Comparison of ENCODE assay signal across 8 mouse cellular contexts in genomic region chr6:50545412-50546043, GRCm38 (mm10). TPM values are rescaled to one million over a fixed set of nuclear protein-coding genes. Genes with fewer than 3 reads are reported as not detected.
DNase-seq lines count a peak whose midpoint lies in the region; ATAC-seq and TF ChIP-seq lines count a peak whose summit lies in the region.

No protein-coding gene starts in this region.

- TF ChIP-seq EP300 in lung, postnatal 0 days (IDR thresholded peaks at IDR 0.05) = no peak

- 22% methylated on average over 10 of the region's 10 CpGs for WGBS in embryonic facial prominence, embryonic 14.5 days
- 24% methylated on average over 10 of the region's 10 CpGs for WGBS in hindbrain, postnatal 0 days
- WGBS in lung, postnatal 0 days = 17% methylated on average over 10 of the region's 10 CpGs

- no peaks in the 10 kb centered on the region for H3K9me3 ChIP-seq in embryonic facial prominence, embryonic 14.5 days (ENCODE audit: control insufficient read depth, low read length)
- no peaks in the 10 kb centered on the region for H3K9me3 ChIP-seq in hindbrain, postnatal 0 days (ENCODE audit: low read length)
- H3K9me3 ChIP-seq in lung, postnatal 0 days (ENCODE audit: low read length) = no peaks in the 10 kb centered on the region

- peak overlapping the region; percentile 5; the same call in 1 of the 2 replicates for H3K4me2 ChIP-seq in embryonic facial prominence, embryonic 14.5 days (ENCODE audit: low read depth, low read length)
- H3K4me2 ChIP-seq in hindbrain, postnatal 0 days (ENCODE audit: low read depth, low read length) = no peak overlapping the region
- H3K4me2 ChIP-seq in lung, postnatal 0 days (replicated peaks; ENCODE audit: low read depth, low read length) = no peak overlapping the region

- H3K27ac ChIP-seq in embryonic facial prominence, embryonic 14.5 days (replicated peaks; ENCODE audit: low read depth, low read length) = no peak overlapping the region
- H3K27ac ChIP-seq in hindbrain, postnatal 0 days = no peak overlapping the region
- no peak overlapping the region for H3K27ac ChIP-seq in lung, postnatal 0 days (ENCODE audit: low read length)

- DNase-seq in right cerebral cortex, adult 18-20 months = peak; percentile 42
- DNase-seq in right cerebral cortex, postnatal 25 days = no peak
- DNase-seq in T-cell, adult 2 months (ENCODE audit: low spot score) = peak; percentile 57
- DNase-seq in embryonic facial prominence, embryonic 14.5 days (ENCODE audit: low spot score) = peak; percentile 83
- peak; percentile 77 for DNase-seq in hindbrain, postnatal 0 days (ENCODE audit: low spot score)
- DNase-seq in lung, postnatal 0 days (ENCODE audit: low spot score) = peak; percentile 90
- DNase-seq in gastrocnemius, postnatal 4 days (ENCODE audit: low spot score in 2 of 2) = no peak

- ATAC-seq in embryonic facial prominence, embryonic 14.5 days (ENCODE audit: low read depth) = 0 out of 2 replicates have a peak, but pooled peaks have one; percentile 26
- ATAC-seq in hindbrain, postnatal 0 days = peak; percentile 78; the same call in 1 of the 2 replicates
- peak; percentile 85 for ATAC-seq in lung, postnatal 0 days
- peak; percentile 81 for ATAC-seq in neutrophil, adult 5-6 weeks (ENCODE audit: extremely low read depth, insufficient number of reproducible peaks, low FRiP score, poor library complexity, severe bottlenecking)

- H3K4me3 ChIP-seq in embryonic facial prominence, embryonic 14.5 days (ENCODE audit: low read depth, low read length) = no peak overlapping the region
- no peak overlapping the region for H3K4me3 ChIP-seq in hindbrain, postnatal 0 days (ENCODE audit: low read length)
- no peak overlapping the region for H3K4me3 ChIP-seq in lung, postnatal 0 days (ENCODE audit: low read depth, low read length)

- H3K9ac ChIP-seq in embryonic facial prominence, embryonic 14.5 days (ENCODE audit: low read depth, low read length) = no peak overlapping the region
- no peak overlapping the region for H3K9ac ChIP-seq in hindbrain, postnatal 0 days (replicated peaks; ENCODE audit: low read length)
- no peak overlapping the region for H3K9ac ChIP-seq in lung, postnatal 0 days (replicated peaks; ENCODE audit: low read depth)

- peak; percentile 86 for TF ChIP-seq CTCF in hindbrain, postnatal 0 days (IDR thresholded peaks at IDR 0.05; ENCODE audit: low read depth)
- TF ChIP-seq CTCF in lung, postnatal 0 days (IDR thresholded peaks at IDR 0.05) = peak; percentile 85

- H3K4me1 ChIP-seq in embryonic facial prominence, embryonic 14.5 days (ENCODE audit: control insufficient read depth, insufficient read depth, low read length) = no peaks in the 10 kb centered on the region
- no peaks in the 10 kb centered on the region for H3K4me1 ChIP-seq in hindbrain, postnatal 0 days (ENCODE audit: insufficient read depth, low read length)
- H3K4me1 ChIP-seq in lung, postnatal 0 days (ENCODE audit: insufficient read depth, low read depth, low read length) = no peaks in the 10 kb centered on the region

- no peaks in the 10 kb centered on the region for H3K27me3 ChIP-seq in embryonic facial prominence, embryonic 14.5 days (replicated peaks; ENCODE audit: control insufficient read depth, insufficient read depth, low read length)
- H3K27me3 ChIP-seq in hindbrain, postnatal 0 days (ENCODE audit: insufficient read depth, low read length) = no peaks in the 10 kb centered on the region
- no peaks in the 10 kb centered on the region for H3K27me3 ChIP-seq in lung, postnatal 0 days (replicated peaks; ENCODE audit: insufficient read depth, low read length)

- no peaks in the 10 kb centered on the region for H3K36me3 ChIP-seq in embryonic facial prominence, embryonic 14.5 days (ENCODE audit: control insufficient read depth, insufficient read depth, low read length)
- no peaks in the 10 kb centered on the region for H3K36me3 ChIP-seq in hindbrain, postnatal 0 days (ENCODE audit: insufficient read depth, low read length)
- no peaks in the 10 kb centered on the region for H3K36me3 ChIP-seq in lung, postnatal 0 days (ENCODE audit: insufficient read depth, low read length)

RNA-seq across cellular contexts. Expression of gene Cycs, which starts 20.8 kb away (rescaled TPM):
- 58.1 and 70.1 TPM in 2 replicates for polyA plus RNA-seq in embryonic facial prominence, embryonic 14.5 days (2014; fragmentation: Nextera tagmentation; extraction: Ambion mirVana)
- total RNA-seq in hindbrain, postnatal 0 days (2014; rRNA removed) = 24.5 and 25.6 TPM in 2 replicates
- polyA plus RNA-seq in hindbrain, postnatal 0 days (2015; fragmentation: Nextera tagmentation; extraction: Ambion mirVana) = 94.0 TPM in 2 replicates
- polyA plus RNA-seq in lung, postnatal 0 days (2015; fragmentation: Nextera tagmentation; extraction: Ambion mirVana) = 37.1 and 39.3 TPM in 2 replicates
- 44.1 and 49.5 TPM in 2 replicates for total RNA-seq in neutrophil, adult 5-6 weeks (2017)
- total RNA-seq in gastrocnemius, postnatal 4 days (2021) = 10 to 100 TPM; 43.5 to 51.8 TPM

RNA-seq across cellular contexts. Expression of gene 4921507P07Rik, which starts 50.9 kb away (rescaled TPM):
- polyA plus RNA-seq in embryonic facial prominence, embryonic 14.5 days (2014; fragmentation: Nextera tagmentation; extraction: Ambion mirVana) = 0.65 and 0.96 TPM in 2 replicates
- total RNA-seq in hindbrain, postnatal 0 days (2014; rRNA removed) = 2.0 and 3.1 TPM in 2 replicates
- polyA plus RNA-seq in hindbrain, postnatal 0 days (2015; fragmentation: Nextera tagmentation; extraction: Ambion mirVana) = 2.6 and 3.4 TPM in 2 replicates
- polyA plus RNA-seq in lung, postnatal 0 days (2015; fragmentation: Nextera tagmentation; extraction: Ambion mirVana) = 0.38 and 0.63 TPM in 2 replicates
- 0.35 and 0.98 TPM in 2 replicates for total RNA-seq in neutrophil, adult 5-6 weeks (2017)
- under 1 TPM; 0.10 to 0.32 TPM for total RNA-seq in gastrocnemius, postnatal 4 days (2021)

Comparison
In these comparisons a context has a peak if more than half of its experiments do, and no peak if none do; other contexts are left out.
1. DNase-seq: peak in right cerebral cortex, adult 18-20 months (single experiment), T-cell, adult 2 months (single experiment), embryonic facial prominence, embryonic 14.5 days (single experiment), hindbrain, postnatal 0 days (single experiment) and lung, postnatal 0 days (single experiment); none in right cerebral cortex, postnatal 25 days (single experiment) and gastrocnemius, postnatal 4 days (0 of 2).
2. ATAC-seq: peak in every context shown above with its lines; median percentile 85 in lung, postnatal 0 days; 81 in neutrophil, adult 5-6 weeks; 78 in hindbrain, postnatal 0 days; 26 in embryonic facial prominence, embryonic 14.5 days.